Mouse (Mus musculus) forebrain, embryonic 10.5 days (tissue): Measurements from ENCODE around the gene Olfr916. TPM values are rescaled to one million over a fixed set of nuclear protein-coding genes. Genes with fewer than 3 reads are reported as not detected.

ENCODE experiments used
- DNase-seq: peaks from one replicate; pipeline ENCODE4 v3.0.0-alpha.2; 2017; ENCODE audit warnings: low spot score; ENCODE audit errors: extremely low spot score
- H3K27ac ChIP-seq: fragments of 300-500 bp; sonication (generic); 2 replicates; pipeline ENCODE4 v1.5.1; 2016; ENCODE audit warnings: mild to moderate bottlenecking
- H3K27me3 ChIP-seq: fragments of 300-500 bp; sonication (generic); 2 replicates; pipeline ENCODE4 v1.6.1; 2016; ENCODE audit warnings: mild to moderate bottlenecking; ENCODE audit not compliant: poor library complexity, severe bottlenecking
- H3K36me3 ChIP-seq: fragments of 300-500 bp; sonication (generic); replicated peaks from 2 replicates; pipeline ENCODE4 v1.6.1; 2016; ENCODE audit warnings: mild to moderate bottlenecking, moderate library complexity
- H3K4me1 ChIP-seq: fragments of 300-500 bp; sonication (generic); 2 replicates; pipeline ENCODE4 v1.6.1; 2016
- H3K4me3 ChIP-seq: fragments of 300-500 bp; sonication (generic); 2 replicates; pipeline ENCODE4 v1.5.1; 2016; ENCODE audit warnings: mild to moderate bottlenecking, moderate library complexity
- H3K9me3 ChIP-seq: fragments of 300-500 bp; sonication (generic); 2 replicates; pipeline ENCODE4 v1.6.1; 2016; ENCODE audit warnings: mild to moderate bottlenecking, moderate library complexity
- WGBS: fragments of 180-500 bp; shearing (Covaris S2); methylation state at CpG from one replicate; pipeline ENCODE4 v1.1.7; 2016; 5-methylcytosine and 5-hydroxymethylcytosine counted together
- polyA plus RNA-seq: library from polyadenylated mRNA; unstranded; fragments of >200 nt; fragmentation: Nextera tagmentation; extraction: Ambion mirVana; gene quantifications from 2 replicates; pipeline ENCODE4 v1.2.1, GENCODE M21; 2016

The Olfr916 gene
- not detected in 2 replicates for polyA plus RNA-seq

GRCm38 (mm10) chr9:38659775-38660174, at the start of gene Olfr916:
Olfr916 (minus strand) TSS chr9:38659875.
- H3K36me3 ChIP-seq = no peaks in the 10 kb centered on the region
- H3K4me1 ChIP-seq = no peaks in the 10 kb centered on the region
- WGBS = 77% methylated on average over 1 of the region's 1 CpGs
- no peaks in the 10 kb centered on the region for H3K9me3 ChIP-seq
- H3K27ac ChIP-seq = no peak within 1 kb of the TSS
- DNase-seq = no peak
- no peak within 1 kb of the TSS for H3K4me3 ChIP-seq
- no peaks in the 10 kb centered on the region for H3K27me3 ChIP-seq

GRCm38 (mm10) chr9:38674501-38674900, 14.8 kb upstream of the Olfr916 start, which contains the start of gene Olfr918:
Olfr918 (minus strand) TSS chr9:38674601.
- Histone ChIP-seq H3K36me3 (no peaks in the 10 kb centered on the region), H3K9me3 (no peaks in the 10 kb centered on the region), H3K27ac (no peak within 1 kb of the TSS), H3K27me3 (no peaks in the 10 kb centered on the region), H3K4me3 (no peak within 1 kb of the TSS), H3K4me1 (no peaks in the 10 kb centered on the region)
- WGBS = 97% methylated on average over 2 of the region's 2 CpGs
- DNase-seq = no peak

- WGBS = 90% methylated on average over 2 of the region's 2 CpGs
- Histone ChIP-seq H3K4me1 (no peaks in the 10 kb centered on the region), H3K9me3 (no peaks in the 10 kb centered on the region), H3K27me3 (no peaks in the 10 kb centered on the region), H3K36me3 (no peaks in the 10 kb centered on the region), H3K27ac (no peak overlapping the region), H3K4me3 (no peak overlapping the region)
- no peak for DNase-seq
These were observed 13.2 kb upstream of the Olfr916 start for GRCm38 (mm10) chr9:38672887-38673286.

GRCm38 (mm10) chr9:38665742-38666141, 6.1 kb upstream of the Olfr916 start, which contains the start of gene Olfr917:
Olfr917 (minus strand) TSS chr9:38665842.
- Histone ChIP-seq H3K4me1 (no peaks in the 10 kb centered on the region), H3K9me3 (no peaks in the 10 kb centered on the region), H3K27ac (no peak within 1 kb of the TSS), H3K36me3 (no peaks in the 10 kb centered on the region), H3K27me3 (no peaks in the 10 kb centered on the region), H3K4me3 (no peak within 1 kb of the TSS)
- no peak for DNase-seq
- WGBS = 94% methylated on average over 1 of the region's 1 CpGs

- Histone ChIP-seq H3K4me1 (no peaks in the 10 kb centered on the region), H3K4me3 (no peak overlapping the region), H3K36me3 (no peaks in the 10 kb centered on the region), H3K27me3 (no peaks in the 10 kb centered on the region), H3K9me3 (peaks cover 8% of the 10 kb centered on the region), H3K27ac (no peak overlapping the region)
- no peak for DNase-seq
- WGBS = 85% methylated on average over 4 of the region's 4 CpGs
These were observed 27.3 kb downstream of the Olfr916 start for GRCm38 (mm10) chr9:38632406-38632805.

Other genes starting within 250 kb of the Olfr916 start
- not detected in 2 replicates for gene Olfr901, start 230.4 kb downstream of the Olfr916 start, polyA plus RNA-seq
- not detected in 2 replicates for gene Olfr902, start 212.2 kb downstream of the Olfr916 start, polyA plus RNA-seq
- not detected in 2 replicates for gene Olfr904, start 196.7 kb downstream of the Olfr916 start, polyA plus RNA-seq
- gene Olfr905, start 188.8 kb downstream of the Olfr916 start, polyA plus RNA-seq = not detected in 2 replicates
- gene Olfr906, start 172.8 kb downstream of the Olfr916 start, polyA plus RNA-seq = not detected in 2 replicates
- not detected in 2 replicates for gene Olfr907, start 164.1 kb downstream of the Olfr916 start, polyA plus RNA-seq
- gene Olfr911-ps1, start 138.3 kb downstream of the Olfr916 start, polyA plus RNA-seq = not detected in 2 replicates
- not detected in 2 replicates for gene Olfr910, start 122.0 kb downstream of the Olfr916 start, polyA plus RNA-seq
- gene Olfr912, start 79.7 kb downstream of the Olfr916 start, polyA plus RNA-seq = not detected in 2 replicates
- not detected in 2 replicates for gene Olfr913, start 67.1 kb downstream of the Olfr916 start, polyA plus RNA-seq
- not detected in 2 replicates for gene Olfr914, start 54.8 kb downstream of the Olfr916 start, polyA plus RNA-seq
- not detected in 2 replicates for gene Olfr917, start 6.0 kb upstream of the Olfr916 start, polyA plus RNA-seq
- gene Olfr918, start 14.7 kb upstream of the Olfr916 start, polyA plus RNA-seq = not detected in 2 replicates
- not detected in 2 replicates for gene Olfr919, start 43.8 kb upstream of the Olfr916 start, polyA plus RNA-seq
- gene Vwa5a, start 58.4 kb upstream of the Olfr916 start, polyA plus RNA-seq = 5.0 and 5.1 TPM in 2 replicates
- not detected in 2 replicates for gene Olfr920, start 92.4 kb upstream of the Olfr916 start, polyA plus RNA-seq
- not detected in 2 replicates for gene Olfr921, start 113.2 kb upstream of the Olfr916 start, polyA plus RNA-seq
- not detected in 2 replicates for gene Olfr922, start 154.7 kb upstream of the Olfr916 start, polyA plus RNA-seq
- gene Olfr923, start 166.7 kb upstream of the Olfr916 start, polyA plus RNA-seq = not detected in 2 replicates
- gene Olfr924, start 184.6 kb upstream of the Olfr916 start, polyA plus RNA-seq = not detected in 2 replicates
- not detected in 2 replicates for gene Olfr26, start 195.2 kb upstream of the Olfr916 start, polyA plus RNA-seq
- gene Olfr926, start 217.3 kb upstream of the Olfr916 start, polyA plus RNA-seq = not detected in 2 replicates